Mouse (Mus musculus): ENCODE data around the gene Coq9. TPM values are rescaled to one million over a fixed set of nuclear protein-coding genes. Genes with fewer than 3 reads are reported as not detected.
"Not testable (repeated sequence)": the region's sequence is repeated elsewhere in the genome, so short reads cannot be mapped to it uniquely, and the experiment has no call there.

The Coq9 gene
- total RNA-seq, 2 experiments from 2014 or later: 36.1 to 54.2 TPM

DNA sequence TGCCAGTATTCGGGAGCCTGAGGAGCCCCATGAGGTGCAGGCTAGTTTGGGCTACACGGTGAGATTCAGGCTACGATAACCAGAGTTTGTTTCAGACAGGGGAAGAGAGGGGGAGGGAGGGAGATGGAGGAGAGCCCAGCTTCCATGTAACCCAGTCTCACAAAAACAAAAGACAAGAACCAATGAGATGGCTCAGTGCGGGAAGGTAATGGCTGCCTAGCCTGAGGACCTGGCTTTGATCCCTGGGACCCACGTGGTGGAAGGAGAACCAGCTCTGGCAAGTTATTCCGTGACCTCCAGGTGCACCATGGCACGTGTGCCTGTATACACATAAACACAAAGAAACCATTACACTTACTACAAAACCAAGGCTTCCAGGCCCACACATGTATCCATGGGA lies 17.6 kb upstream of the Coq9 start:
- no peak for ATAC-seq (replicated peaks; ENCODE audit: poor library complexity)

DNA sequence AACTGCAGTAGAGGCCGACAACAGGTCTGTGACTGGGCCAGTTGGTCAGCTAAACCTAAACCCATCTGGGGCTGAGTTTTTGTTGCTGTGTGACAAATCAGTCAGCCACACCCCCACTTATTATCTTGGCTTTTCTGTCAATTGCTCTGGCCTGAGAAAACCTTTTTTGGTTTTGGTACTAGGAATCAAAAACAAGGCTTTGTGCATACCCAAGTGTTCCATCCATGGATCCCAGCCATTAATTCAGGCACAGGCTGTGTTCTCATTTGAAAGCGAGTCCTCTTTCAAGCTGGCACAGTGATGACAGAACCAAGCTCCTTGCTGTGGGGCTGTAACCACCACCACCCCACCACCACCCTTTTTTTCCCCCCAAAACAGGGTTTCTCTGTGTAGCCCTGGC lies 16.7 kb upstream of the Coq9 start:
- ATAC-seq (replicated peaks; ENCODE audit: poor library complexity): no peak

DNA sequence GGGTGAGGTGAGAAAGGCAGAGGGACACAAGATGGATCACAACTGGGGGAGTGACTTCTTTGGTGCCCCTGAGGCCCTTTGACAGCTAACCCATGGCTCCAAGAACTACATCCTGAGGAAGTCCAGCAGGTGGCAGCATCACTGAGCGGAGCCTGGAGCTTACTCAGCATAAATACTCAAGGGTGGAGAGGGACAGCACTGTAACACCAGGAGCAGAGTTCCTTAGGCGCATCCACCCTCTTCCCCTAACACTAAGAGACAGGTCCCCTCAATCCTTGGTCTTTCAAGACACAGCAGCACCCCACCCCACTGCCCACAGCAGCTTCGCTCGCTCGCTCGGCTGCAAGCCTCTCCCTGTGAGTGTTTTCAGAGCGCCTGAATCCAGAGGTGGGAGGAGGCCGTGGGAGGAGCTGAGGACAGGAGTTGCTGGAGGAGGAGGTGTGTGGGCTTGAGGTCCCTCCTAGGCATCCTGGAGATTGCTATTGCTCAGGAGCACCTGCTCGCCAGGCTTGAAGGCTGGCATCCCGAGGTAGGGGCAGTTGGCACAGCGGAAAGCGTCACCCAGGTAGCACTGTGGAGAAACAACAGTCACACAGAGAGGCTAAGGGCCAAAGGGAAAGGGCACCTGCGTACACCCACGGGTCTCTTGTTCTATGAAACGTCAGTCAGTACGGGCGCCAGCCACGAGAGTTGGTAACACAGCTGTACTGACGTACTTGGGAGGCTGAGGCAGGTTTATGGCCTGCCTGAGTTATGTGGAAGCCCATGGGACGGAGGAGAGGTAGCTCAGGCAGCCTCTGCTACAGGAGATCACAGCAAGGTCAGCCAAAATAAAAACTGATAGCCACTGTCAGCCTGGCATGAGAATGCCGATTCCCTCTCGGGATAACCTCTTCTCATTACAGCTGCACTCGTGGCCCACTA lies 15.2 kb upstream of the Coq9 start:
- peak; percentile 97 for ATAC-seq (replicated peaks; ENCODE audit: poor library complexity)

DNA sequence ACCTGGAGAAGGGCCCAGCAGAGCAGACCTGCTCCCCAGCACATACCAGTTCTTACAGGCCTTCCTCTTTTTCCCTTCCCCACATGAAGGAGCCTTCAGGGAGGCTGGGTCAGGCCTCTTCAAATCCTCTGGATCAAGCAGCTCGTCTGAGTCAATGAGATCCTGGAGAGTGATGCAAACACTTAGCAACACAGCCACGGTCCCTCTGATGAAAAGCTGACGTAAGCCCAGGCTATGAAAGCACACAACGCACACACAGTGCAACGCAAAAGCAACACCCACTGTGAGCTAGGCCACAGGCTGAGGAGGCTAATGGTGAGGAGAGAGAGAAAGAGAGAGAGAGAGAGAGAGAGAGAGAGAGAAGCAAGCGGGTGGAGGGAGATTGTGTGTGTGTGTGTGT lies 13.0 kb upstream of the Coq9 start:
- ATAC-seq (replicated peaks; ENCODE audit: poor library complexity): no peak

DNA sequence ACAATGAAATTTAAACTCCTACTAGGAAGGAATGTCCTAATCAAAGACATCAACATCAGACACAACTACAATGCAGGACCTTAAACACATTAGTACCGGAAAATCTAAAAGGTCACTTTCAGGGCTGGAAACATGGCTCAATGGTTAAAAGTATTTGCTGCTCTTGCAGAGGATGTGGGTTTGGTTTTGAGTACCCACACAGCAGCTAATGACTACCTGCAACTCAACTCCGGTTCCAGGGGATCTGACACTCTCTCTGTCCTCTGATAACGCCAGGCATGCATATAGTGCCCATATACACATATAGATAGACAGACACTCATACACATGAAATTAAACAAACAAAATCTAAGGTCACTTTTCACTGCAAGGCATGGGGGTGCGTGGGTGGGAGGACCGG lies 11.9 kb upstream of the Coq9 start:
- no peak for ATAC-seq (replicated peaks; ENCODE audit: poor library complexity)

DNA sequence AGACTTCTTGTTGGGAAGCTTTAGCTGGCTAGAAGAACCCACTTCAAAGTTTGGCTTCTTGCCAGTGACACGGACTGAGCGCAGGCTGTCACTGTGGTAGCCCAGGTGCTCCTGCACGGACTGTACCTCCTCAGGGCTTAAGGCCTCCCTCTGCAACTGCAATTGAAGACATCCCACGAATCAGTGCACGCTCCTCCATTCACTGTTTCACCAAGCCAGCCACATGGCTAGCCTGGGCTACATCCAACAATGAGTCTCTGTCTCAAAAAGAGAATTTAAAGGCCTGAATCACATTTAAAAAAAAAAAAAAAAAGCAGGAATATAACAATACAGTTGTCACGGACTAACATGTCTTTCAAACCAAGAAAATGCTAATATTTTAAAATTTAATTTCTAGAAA lies 9.8 kb upstream of the Coq9 start:
- no peak for ATAC-seq (replicated peaks; ENCODE audit: poor library complexity)

DNA sequence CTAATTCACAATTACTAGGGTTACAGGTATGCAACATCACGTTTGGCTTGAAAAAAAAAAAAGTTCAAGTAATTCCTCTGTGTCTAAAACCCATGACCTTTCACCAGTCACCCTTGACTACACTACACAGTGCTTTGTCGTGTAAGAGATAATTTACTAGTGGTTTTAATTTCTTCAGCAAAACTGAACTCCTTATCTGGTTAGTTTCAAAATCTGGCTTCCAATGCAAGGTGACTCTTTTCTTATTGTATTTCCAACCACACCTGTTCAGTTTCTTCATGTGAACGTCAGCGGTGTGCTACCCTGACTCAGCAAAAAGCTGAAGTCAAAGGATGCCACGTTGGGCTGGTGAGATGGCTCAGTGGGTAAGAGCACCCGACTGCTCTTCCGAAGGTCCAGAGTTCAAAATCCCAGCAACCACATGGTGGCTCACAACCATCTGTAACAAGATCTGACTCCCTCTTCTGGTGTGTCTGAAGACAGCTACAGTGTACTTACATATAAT lies 4.2 kb upstream of the Coq9 start:
- not testable (repeated sequence) for ATAC-seq (replicated peaks; ENCODE audit: poor library complexity)

DNA sequence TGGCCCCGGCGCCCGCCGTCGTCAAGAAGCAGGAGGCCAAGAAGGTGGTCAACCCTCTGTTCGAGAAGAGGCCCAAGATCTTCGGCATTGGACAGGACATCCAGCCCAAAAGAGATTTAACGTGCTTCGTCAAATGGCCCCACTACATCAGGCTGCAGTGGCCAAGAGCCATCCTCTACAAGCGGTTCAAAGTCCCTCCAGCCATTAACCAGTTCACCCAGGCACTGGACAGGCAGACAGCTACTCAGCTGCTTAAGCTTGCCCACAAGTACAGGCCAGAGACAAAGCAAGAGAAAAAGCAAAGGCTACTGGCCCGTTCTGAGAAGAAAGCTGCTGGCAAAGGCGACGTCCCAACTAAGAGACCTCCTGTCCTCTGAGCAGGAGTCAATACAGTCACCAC lies 2.4 kb upstream of the Coq9 start:
- not testable (repeated sequence) for ATAC-seq (replicated peaks; ENCODE audit: poor library complexity)

DNA sequence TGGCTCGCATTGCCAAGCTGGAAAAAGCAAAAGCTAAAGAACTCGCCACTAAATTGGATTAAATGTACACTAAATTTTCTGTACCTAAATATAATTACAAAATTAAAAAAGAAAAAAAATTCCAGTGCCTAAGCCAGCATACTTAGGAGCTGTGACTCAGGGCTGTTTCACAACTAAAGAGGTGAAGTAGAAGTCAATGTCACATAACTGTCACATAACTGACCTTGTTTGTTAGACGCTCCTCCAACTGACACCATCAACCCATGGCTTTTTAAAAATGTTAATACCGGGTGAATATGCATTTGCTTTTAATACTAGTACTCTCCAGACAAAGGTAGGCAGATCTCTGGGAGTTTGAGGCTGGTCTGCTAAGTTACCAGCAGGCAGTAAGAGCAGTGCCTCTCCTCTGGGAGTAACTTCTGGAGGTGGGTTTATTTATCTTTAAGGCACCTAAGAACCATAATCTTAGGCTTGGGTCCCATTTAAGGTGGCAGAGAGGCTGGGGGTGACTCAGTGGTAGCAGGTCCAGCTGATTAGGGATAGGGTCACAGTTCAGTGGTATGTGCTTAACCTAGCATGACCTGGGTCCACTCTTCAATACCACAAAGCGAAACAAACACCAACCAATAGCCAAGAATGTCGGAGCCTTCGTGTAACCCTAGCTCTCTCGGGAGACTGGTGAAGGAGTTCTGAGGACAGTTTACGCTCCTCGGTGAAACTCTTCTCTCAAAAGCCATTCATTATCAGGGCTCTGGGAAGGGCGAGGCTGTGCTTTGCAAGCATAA lies 1.5 kb upstream of the Coq9 start:
- ATAC-seq (replicated peaks; ENCODE audit: poor library complexity): no peak

DNA sequence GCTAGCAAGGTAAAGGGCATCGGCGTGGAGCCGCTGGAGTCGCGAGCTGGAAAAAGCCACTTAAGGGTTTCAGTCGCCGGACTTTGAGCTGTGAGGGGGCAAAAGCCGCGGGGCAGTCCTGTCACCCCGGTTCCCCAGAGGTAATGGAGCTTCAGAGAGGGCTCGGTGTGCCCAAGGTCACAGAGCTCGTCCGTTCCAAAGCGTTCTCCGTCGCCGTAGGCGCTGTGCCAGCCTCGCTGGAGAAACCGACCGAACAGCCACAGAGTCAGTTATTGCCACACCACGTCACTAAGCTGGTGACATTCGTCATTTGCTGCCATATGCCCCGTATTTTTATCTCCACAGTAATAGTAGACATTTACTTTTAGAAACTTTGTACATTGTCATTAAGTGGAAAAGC lies 479 bp downstream of the Coq9 start:
- peak; percentile 73 for ATAC-seq (replicated peaks; ENCODE audit: poor library complexity)

DNA sequence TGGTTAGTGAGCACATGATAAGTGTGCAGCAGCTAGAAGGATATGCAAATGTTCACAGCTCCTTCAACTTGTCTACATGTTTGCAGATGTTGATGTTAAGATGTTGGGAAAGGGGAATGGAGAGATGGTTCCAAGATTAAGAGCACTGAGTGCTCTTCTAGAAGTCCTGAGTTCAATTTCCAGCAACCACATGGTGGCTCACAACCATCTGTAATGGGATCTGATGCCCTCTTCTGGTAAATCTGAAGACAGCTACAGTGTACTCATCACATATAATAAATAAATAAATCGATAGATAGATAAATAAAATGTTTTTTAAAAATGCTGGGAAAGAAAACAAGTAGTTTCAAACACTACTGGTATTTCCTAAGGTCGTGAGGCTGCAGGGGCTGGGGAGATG lies 3.1 kb downstream of the Coq9 start:
- no peak for ATAC-seq (replicated peaks; ENCODE audit: poor library complexity)

DNA sequence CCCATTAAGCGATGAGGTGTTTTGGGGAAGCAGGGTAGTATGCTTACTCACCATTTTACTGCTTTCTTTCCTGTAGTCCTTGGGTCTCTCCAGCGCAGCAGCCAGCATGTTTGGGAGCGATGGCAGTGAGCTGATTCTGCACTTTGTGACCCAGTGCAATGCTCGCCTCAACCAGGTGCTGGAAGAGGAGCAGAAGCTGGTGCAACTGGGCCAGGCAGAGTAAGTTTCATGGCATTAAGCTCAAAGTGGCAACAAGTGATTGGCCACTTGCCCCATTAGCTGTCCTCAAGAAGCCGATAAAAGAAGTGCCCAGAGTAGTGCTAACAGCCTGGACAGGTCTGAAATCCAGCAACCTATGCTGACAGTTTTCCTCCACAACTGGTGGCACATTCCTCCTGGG lies 11.9 kb downstream of the Coq9 start:
- ATAC-seq (replicated peaks; ENCODE audit: poor library complexity): no peak

DNA sequence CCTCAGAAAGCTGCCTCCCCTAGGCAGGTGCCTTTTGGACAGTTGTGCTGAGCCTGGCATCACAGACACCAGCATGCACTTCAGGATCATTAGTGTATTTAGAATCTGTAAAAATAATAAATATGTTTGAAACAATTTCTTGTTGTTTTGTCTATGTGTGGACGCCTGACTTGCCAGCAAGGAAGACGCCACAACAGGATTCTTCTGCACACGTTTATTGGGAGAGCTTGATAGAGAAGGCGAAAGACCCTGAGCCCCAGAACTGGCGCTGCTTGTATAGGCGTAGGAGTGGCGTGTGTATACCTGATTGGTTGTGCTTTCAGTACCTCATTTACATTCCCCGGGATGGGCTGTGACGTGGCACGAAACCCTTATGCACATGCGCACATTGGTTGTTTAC lies 16.6 kb downstream of the Coq9 start:
- ATAC-seq (replicated peaks; ENCODE audit: poor library complexity): not testable (repeated sequence)

DNA sequence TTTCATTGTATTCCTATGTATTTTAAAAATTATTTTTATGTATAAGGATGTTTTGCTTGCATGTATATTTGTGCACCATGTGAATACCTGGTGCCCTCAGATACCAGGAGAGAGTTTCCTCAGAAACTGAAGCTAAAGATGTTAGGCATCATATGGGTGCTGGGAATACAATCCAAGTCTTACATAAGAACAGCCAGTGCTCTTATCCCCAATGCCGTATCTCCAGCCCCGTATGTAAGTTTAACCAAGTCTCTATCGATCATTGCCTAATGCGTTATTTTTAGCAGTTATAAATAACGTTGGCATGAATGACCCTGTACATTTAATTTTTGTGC lies 18.9 kb downstream of the Coq9 start:
- 0 out of 2 replicates have a peak, but pooled peaks have one; percentile 10 for ATAC-seq (replicated peaks; ENCODE audit: poor library complexity)

DNA sequence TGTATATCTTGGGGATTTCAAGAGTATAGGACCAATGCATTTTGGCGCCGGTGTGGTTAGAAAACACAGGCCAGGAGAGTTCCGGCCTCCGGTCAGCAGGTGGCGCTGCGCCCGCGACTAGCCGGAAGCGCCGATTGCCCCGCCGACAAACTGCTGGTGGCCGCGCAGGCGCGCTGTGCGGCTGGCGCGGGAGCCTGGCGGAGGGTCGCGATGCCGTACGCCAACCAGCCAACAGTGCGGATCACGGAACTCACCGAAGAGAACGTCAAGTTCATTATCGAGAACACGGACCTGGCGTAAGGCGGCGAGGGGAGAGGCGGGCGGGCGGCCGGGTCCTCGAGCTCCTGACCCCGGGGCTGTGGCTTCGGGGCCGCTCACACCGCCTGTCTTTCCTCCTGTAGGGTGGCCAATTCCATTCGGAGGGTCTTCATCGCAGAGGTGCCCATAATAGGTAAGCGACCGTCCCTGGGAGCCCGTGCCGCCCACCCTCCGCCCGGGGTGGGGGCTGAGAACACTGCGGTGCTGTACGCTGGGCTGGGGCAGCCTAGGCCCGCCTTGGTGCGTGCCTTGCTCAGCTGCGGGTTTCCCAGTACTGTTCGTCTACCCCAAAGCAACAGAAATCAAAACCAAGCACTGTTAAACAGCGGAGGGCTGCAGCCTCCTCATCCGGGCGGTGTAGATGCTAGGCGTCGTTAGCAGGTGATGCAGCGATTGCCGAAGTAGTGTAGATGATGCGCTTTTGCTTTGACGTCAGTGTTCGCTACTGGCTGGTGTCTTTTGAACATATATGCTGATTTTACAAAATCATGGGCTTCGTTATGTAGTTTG lies 19.4 kb downstream of the Coq9 start, which contains the start of gene Polr2c:
TSS of gene Polr2c (plus strand) at position 105 of the 828 bp plus-strand sequence.
- peak; percentile 91 for ATAC-seq (replicated peaks; ENCODE audit: poor library complexity)

DNA sequence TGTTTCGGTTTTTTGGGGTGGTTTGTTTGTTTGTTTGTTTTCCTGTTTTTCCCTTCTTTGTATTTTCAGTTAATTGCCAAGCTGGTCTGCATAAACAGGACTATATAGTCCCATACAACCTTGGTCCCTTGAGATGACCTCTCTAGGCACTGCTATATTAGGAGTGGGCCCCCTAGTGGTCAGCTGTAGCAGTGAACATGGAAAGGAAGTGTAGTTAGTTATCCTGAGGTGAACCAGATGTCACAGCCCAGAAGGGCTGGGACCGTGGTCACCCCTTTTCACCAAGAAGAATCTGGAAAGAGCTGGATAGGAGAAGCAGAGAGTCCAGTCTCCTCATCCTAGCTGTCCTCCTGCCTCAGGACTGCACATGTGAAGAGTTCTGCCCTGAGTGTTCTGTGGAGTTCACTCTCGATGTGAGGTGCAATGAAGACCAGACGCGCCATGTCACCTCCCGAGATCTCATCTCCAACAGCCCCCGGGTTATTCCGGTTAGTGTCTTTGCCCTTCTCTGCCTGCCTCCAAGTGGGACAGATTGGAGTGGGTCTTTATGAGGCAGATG lies 23.3 kb downstream of the Coq9 start:
- peak; percentile 72 for ATAC-seq (replicated peaks; ENCODE audit: poor library complexity)

DNA sequence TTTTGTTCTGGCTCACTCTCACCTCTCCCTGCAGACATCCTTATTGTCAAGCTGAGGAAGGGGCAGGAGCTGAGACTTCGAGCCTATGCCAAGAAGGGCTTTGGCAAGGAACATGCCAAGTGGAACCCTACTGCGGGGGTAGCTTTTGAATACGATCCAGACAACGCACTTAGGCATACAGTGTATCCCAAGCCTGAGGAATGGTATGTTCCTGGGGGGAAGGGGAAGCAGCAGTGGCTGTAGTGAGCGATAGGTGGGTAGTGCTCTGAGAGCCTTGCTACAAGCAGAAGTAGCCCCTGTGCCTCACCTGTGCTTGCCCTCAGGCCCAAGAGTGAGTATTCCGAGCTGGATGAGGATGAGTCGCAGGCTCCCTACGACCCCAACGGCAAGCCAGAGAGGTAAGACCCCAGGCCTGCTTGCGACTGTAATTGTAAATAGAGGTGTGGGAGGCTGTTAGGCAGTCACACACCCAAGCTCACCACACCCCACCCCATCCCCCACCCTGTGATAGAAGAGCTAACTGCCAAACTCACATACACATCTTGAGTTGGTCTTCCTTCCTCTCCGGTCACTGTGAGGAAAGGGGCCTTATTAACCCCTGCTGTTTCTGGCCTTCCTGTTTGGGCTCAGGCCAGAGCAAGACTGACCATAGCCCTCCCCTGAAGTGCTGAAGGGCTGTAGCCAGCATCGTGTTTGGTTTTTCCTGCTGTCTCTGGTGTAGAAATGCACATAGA lies 24.5 kb downstream of the Coq9 start:
- ATAC-seq (replicated peaks; ENCODE audit: poor library complexity): no peak

DNA sequence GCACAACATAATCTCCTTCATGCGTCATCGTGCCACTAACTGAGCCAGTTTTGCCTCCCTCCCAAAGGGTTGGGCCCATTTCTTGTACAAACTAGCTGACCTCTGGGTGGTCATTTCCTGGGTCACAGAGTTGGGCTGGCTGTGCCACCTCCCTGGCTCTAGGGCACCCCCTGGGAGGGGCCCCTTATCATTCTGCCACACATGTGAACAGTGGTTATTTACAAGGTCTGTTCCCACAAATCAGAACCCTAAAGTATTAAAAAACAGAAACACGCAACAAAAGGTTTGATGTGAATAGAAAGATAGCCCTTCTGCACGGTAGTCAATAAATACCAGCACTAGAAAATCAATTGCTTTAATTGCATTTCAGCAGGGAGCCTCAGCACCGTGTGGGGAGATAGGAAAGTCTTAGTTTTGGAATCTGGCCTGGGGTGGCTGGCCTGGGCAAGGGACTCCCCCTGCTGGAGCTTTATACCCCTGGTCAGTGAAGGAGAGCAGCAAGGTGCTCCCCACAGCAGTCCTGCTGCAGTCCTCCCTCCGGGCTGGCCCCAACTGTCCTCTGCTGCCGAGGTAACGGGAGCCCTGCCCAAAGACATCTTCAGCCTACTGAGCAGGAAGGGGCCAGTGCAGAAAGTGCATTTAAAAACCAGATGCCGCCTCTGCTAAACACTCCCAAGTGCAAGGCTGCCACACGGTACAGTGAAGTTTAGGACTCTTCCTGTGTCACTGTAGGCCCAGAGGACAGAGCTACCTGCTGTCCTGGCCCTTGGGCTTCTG lies 26.0 kb downstream of the Coq9 start:
- no peak for ATAC-seq (replicated peaks; ENCODE audit: poor library complexity)

DNA sequence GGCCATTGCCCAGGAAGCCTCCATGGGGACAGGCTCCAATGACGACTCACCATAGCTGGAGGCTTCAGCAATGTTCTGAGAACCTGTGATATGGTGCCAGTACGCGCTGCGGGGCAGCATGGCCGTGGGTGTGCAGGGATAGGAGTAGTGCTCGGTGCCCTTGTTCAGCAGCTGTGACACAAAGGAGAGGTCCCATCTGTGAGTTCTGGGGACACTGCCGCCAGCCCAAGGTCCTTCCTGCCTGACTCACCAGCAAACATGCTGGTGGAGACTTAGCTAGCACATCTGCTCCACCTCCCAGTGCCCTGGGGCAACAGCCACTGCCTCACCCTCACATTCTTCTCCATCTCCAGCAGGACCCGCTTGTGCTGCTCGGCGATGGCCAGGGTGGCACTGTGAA lies 27.2 kb downstream of the Coq9 start:
- ATAC-seq (replicated peaks; ENCODE audit: poor library complexity): no peak
